Mouse (Mus musculus) brain, embryonic 14.5 days (tissue): Measurements from ENCODE around the gene Glce.

Experiments
- CTCF ChIP-seq: fragments of 200-500 bp; IDR thresholded peaks from 2 replicates; pipeline ENCODE4 v1.5.1; 2012; ENCODE audit warnings: inconsistent platforms, mild to moderate bottlenecking, moderate library complexity, borderline replicate concordance; ENCODE audit not compliant: insufficient read depth, insufficient read length; ENCODE audit errors: extremely low read depth
- POLR2A ChIP-seq: fragments of 200-500 bp; IDR thresholded peaks from 2 replicates; pipeline ENCODE4 v1.6.1; 2012; ENCODE audit warnings: mild to moderate bottlenecking, inconsistent platforms, borderline replicate concordance; ENCODE audit not compliant: poor library complexity, insufficient read depth, insufficient read length, severe bottlenecking; ENCODE audit errors: extremely low read depth

DNA sequence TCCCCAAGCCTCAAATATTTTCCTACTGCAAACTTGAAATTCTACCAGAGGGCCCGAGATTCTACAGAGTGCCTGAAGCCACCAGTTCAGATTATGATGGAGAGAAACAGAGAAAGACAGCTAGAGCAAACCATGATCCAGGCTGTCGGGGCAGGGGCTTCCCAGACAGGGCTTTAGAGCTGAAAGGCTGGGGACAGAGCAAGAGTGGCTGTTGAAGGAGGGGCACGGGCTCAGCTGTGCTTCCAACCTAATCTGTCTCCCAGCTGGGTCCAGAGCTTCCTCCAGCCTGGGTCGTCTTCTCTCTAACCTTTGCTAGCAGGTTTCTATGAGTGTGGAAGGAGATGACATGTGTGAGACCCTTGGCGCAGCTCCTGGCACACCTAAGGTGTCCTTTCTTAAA is 44.2 kb upstream of the Glce start:
- no peak for TF ChIP-seq CTCF
- no peak for TF ChIP-seq POLR2A
